Mouse (Mus musculus) neural tube, embryonic 11.5 days (tissue): Measurements from ENCODE around the gene Rem1. TPM values are rescaled to one million over a fixed set of nuclear protein-coding genes. Genes with fewer than 3 reads are reported as not detected.

Experiments used
- ATAC-seq: fragments of 200-750 bp; cut with Nextera tagmentation; 2 replicates; pipeline ENCODE4 v1.8.0; 2017; ENCODE audit warnings: moderate number of reproducible peaks, mild to moderate bottlenecking, moderate TSS enrichment, moderate library complexity; ENCODE audit not compliant: insufficient read depth, low FRiP score, low TSS enrichment
- DNase-seq: peaks from one replicate; pipeline ENCODE4 v3.0.0-alpha.2; 2015; ENCODE audit warnings: low spot score
- H3K27ac ChIP-seq: fragments of 300-500 bp; sonication (generic); 2 replicates; pipeline ENCODE4 v1.5.1; 2014; ENCODE audit warnings: low read depth, mild to moderate bottlenecking, low read length
- H3K27me3 ChIP-seq: fragments of 300-500 bp; sonication (generic); 2 replicates; pipeline ENCODE4 v1.6.1; 2014; ENCODE audit warnings: mild to moderate bottlenecking, low read length, mixed read lengths; ENCODE audit not compliant: control insufficient read depth, insufficient read depth
- H3K36me3 ChIP-seq: fragments of 300-500 bp; sonication (generic); 2 replicates; pipeline ENCODE4 v1.6.1; 2014; ENCODE audit warnings: mild to moderate bottlenecking, low read length, moderate library complexity, mixed read lengths; ENCODE audit not compliant: control insufficient read depth, insufficient read depth
- H3K4me1 ChIP-seq: fragments of 300-500 bp; sonication (generic); 2 replicates; pipeline ENCODE4 v1.6.1; 2014; ENCODE audit warnings: low read length, mixed read lengths; ENCODE audit not compliant: control insufficient read depth, insufficient read depth
- H3K4me2 ChIP-seq: fragments of 300-500 bp; sonication (generic); 2 replicates; pipeline ENCODE4 v1.6.1; 2014; ENCODE audit warnings: low read depth, mild to moderate bottlenecking, moderate library complexity
- H3K4me3 ChIP-seq: fragments of 300-500 bp; sonication (generic); 2 replicates; pipeline ENCODE4 v1.5.1; 2014; ENCODE audit warnings: low read depth, low read length
- H3K9ac ChIP-seq: fragments of 300-500 bp; sonication (generic); 2 replicates; pipeline ENCODE4 v1.6.1; 2014; ENCODE audit warnings: mild to moderate bottlenecking, low read length
- H3K9me3 ChIP-seq: fragments of 300-500 bp; sonication (generic); 2 replicates; pipeline ENCODE4 v1.6.1; 2016; ENCODE audit warnings: low read length; ENCODE audit not compliant: control insufficient read depth
- WGBS: fragments of 180-500 bp; shearing (Covaris S2); extraction: QIAGEN DNeasy Blood & Tissue Kit; methylation state at CpG from one replicate; pipeline ENCODE4 v1.1.7; 2014; 5-methylcytosine and 5-hydroxymethylcytosine counted together
- polyA plus RNA-seq: library from polyadenylated mRNA; unstranded; fragments of >200 nt; fragmentation: Nextera tagmentation; extraction: Ambion mirVana; gene quantifications from 2 replicates; pipeline ENCODE4 v1.2.1, GENCODE M21; 2014

Rem1 gene
- polyA plus RNA-seq, 1 experiment from 2014 or later = 0.58 TPM

DNA sequence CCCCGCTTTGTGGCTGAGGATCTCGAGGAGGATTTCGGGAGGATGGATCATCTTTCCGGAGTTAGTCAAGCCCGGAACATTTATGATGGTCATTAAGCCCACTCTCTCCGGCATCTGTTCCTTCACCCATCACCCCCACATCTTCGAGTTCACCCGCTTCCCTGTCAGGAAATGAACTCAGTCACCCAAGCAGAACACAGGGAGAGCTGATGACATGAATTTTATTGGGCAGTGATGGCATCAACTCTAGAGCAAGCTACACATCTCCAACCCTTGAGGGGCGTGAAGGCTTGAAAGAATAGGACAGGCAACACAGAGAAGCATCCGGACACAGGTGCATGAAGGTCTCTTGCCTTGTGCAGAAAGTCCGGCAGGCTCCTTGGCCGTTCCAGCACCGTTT, 4.6 kb upstream of the Rem1 start:
- 78% methylated on average over 13 of the region's 13 CpGs for WGBS
- Histone ChIP-seq H3K27ac (no peak overlapping the region), H3K36me3 (no peaks in the 10 kb centered on the region), H3K4me2 (no peak overlapping the region), H3K9ac (no peak overlapping the region), H3K4me1 (peaks cover 5% of the 10 kb centered on the region; the same call in 1 of the 2 replicates), H3K9me3 (no peaks in the 10 kb centered on the region), H3K27me3 (peaks cover 17% of the 10 kb centered on the region), H3K4me3 (no peak overlapping the region)
- ATAC-seq (no peak), DNase-seq (no peak)

DNA sequence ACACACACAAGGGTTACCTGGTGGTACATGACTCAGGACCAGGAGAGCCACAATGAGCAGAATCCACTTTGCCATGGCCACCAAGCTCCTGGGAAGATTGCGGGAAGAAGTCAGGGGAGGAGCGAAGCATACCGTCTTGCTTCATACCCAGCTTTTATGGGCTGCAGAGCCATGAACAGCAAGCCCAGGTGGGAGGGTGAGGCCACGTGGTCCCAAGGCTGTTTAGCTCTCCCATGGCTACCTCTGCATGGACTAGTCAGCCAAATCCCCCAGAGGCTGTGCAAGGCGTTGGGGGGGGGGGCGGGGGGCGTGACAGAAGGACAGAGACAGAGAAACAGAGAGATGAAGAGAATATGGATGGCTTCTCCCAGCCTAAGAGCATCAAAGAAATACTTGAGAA, 3.8 kb upstream of the Rem1 start, which contains the start of gene Defb25:
Gene Defb25 (minus strand): TSS at position 101 of the 400 bp plus-strand sequence.
- ATAC-seq (no peak), DNase-seq (no peak)
- Histone ChIP-seq H3K9me3 (no peaks in the 10 kb centered on the region), H3K4me1 (peaks cover 5% of the 10 kb centered on the region; the same call in 1 of the 2 replicates), H3K9ac (no peak within 1 kb of the TSS), H3K4me2 (no peak within 1 kb of the TSS), H3K36me3 (no peaks in the 10 kb centered on the region), H3K4me3 (no peak within 1 kb of the TSS), H3K27ac (no peak within 1 kb of the TSS), H3K27me3 (peaks cover 24% of the 10 kb centered on the region)
- 84% methylated on average over 7 of the region's 7 CpGs for WGBS

DNA sequence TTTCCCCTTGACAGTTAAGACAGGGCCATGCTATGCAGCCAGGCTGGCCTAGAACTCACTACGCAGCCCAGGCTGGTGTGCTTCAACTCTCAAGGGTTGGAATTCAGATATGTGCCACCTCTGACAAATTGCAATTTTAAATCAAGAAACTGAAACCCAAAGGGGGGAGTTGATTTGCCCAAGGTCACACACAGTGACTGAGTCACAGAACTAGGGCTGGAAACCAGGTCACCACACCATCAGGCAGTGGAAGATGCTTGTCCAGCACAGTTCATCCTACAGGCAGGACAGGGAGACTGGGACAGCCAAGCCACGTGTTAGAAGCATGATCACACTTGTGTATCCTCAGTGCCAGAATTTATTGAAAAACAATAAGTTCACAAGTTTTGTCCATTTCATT, 2.2 kb upstream of the Rem1 start:
- peaks cover 5% of the 10 kb centered on the region; the same call in 1 of the 2 replicates for H3K4me1 ChIP-seq
- ATAC-seq (no peak), DNase-seq (no peak)
- H3K4me3 ChIP-seq = no peak overlapping the region
- H3K9ac ChIP-seq = no peak overlapping the region
- H3K27me3 ChIP-seq = peaks cover 33% of the 10 kb centered on the region
- no peak overlapping the region for H3K4me2 ChIP-seq
- H3K9me3 ChIP-seq = no peaks in the 10 kb centered on the region
- no peak overlapping the region for H3K27ac ChIP-seq
- H3K36me3 ChIP-seq = no peaks in the 10 kb centered on the region
- 94% methylated on average over 2 of the region's 2 CpGs for WGBS

DNA sequence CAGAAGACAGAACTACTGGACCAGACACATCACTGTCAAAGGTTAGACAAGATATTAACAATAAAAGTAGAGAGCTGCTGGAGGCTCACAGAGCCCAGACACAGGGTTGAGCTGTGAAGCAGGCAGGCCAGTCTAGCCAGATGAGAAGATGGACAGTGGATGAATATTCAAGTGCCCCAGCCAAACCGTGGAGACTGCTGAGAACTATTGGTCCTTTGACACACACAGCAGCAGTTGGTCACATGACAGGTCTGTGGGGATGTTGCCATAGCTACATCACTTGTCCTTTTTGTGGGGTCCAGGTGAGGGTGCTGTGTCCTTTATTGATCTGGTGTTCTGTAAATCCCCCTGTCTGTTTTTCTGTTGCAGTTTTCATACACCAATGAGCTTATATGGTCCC, 1.5 kb upstream of the Rem1 start:
- H3K4me1 ChIP-seq = peaks cover 5% of the 10 kb centered on the region; the same call in 1 of the 2 replicates
- ATAC-seq (0 out of 2 replicates have a peak, but pooled peaks have one; percentile 38), DNase-seq (no peak)
- H3K4me2 ChIP-seq = no peak overlapping the region
- WGBS = 0% methylated on average over 1 of the region's 1 CpGs
- no peak overlapping the region for H3K9ac ChIP-seq
- H3K27ac ChIP-seq = no peak overlapping the region
- no peaks in the 10 kb centered on the region for H3K9me3 ChIP-seq
- H3K27me3 ChIP-seq = peaks cover 33% of the 10 kb centered on the region
- no peak overlapping the region for H3K4me3 ChIP-seq
- H3K36me3 ChIP-seq = no peaks in the 10 kb centered on the region

DNA sequence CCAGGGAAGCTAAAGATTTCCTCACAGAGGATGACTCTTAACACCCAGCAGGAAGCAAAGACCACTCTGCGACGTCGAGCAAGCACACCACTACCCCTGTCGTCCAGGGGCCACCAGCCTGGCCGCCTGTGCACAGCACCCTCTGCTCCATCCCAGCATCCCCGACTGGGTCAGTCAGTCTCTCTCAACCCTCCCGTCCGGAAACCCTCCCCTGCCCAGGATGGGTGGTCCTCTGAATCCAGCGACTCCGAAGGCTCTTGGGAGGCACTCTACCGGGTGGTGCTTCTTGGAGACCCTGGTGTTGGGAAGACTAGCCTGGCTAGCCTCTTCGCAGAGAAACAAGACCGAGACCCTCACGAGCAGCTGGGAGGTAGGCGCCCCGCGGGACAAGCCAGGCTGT, 1.3 kb downstream of the Rem1 start:
- no peak for ATAC-seq
- Histone ChIP-seq H3K27me3 (peaks cover 33% of the 10 kb centered on the region), H3K36me3 (no peaks in the 10 kb centered on the region), H3K4me2 (no peak overlapping the region), H3K9ac (no peak overlapping the region), H3K4me1 (peaks cover 5% of the 10 kb centered on the region; the same call in 1 of the 2 replicates), H3K4me3 (no peak overlapping the region), H3K27ac (no peak overlapping the region), H3K9me3 (no peaks in the 10 kb centered on the region)
- 42% methylated on average over 17 of the region's 17 CpGs for WGBS
- DNase-seq = no peak

DNA sequence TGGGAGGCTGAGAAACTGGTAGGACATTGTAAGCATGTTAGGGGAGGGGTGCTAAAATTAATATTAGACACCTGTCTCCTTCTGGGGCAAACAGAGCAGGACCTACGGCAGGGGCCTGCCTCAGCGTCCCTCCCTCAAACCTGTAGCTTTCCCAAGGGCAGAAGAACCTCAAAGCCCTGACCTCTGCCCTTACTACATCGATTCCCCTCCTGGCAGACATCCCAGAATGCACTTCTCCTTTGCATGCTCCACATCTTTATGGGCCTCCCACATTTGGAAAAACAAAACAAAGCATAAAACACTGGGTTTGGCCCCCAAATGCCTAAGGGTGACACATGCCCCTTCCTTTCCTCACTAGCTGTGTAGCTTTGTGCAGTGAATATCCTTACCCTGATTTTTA, 2.5 kb downstream of the Rem1 start:
- H3K4me2 ChIP-seq = no peak overlapping the region

DNA sequence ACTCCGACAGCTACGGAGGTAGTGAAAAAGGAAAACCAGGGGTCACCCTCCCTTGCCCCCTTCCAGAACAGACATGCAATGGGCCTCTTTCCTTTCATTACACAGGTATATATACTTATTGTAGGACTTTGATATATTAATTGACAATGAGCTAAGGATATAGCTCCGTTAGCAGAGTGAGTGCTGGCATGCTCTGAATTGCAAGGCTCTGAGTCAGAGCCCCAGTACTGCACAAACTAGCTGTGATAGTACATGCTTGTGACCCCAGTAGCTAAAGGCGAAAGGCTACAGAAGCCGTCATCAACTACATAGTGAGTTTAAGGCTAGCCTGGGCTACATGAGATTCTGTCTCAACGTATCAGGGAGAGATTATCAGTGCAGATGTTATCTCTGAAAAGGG, 3.2 kb downstream of the Rem1 start:
- Histone ChIP-seq H3K4me2 (no peak overlapping the region), H3K4me3 (no peak overlapping the region), H3K9me3 (no peaks in the 10 kb centered on the region), H3K9ac (no peak overlapping the region), H3K27ac (no peak overlapping the region), H3K36me3 (no peaks in the 10 kb centered on the region), H3K4me1 (peaks cover 5% of the 10 kb centered on the region; the same call in 1 of the 2 replicates), H3K27me3 (peaks cover 33% of the 10 kb centered on the region)
- DNase-seq (no peak), ATAC-seq (no peak)
- 89% methylated on average over 6 of the region's 6 CpGs for whole genome bisulfite sequencing

More for the DNA sequence above, 2.5 kb downstream of the Rem1 start:
- WGBS = 68% methylated on average over 3 of the region's 3 CpGs
- Histone ChIP-seq H3K9ac (no peak overlapping the region), H3K4me3 (no peak overlapping the region), H3K27me3 (peaks cover 33% of the 10 kb centered on the region), H3K36me3 (no peaks in the 10 kb centered on the region), H3K9me3 (no peaks in the 10 kb centered on the region), H3K4me1 (peaks cover 5% of the 10 kb centered on the region; the same call in 1 of the 2 replicates), H3K27ac (no peak overlapping the region)
- ATAC-seq = no peak
- no peak for DNase-seq

DNA sequence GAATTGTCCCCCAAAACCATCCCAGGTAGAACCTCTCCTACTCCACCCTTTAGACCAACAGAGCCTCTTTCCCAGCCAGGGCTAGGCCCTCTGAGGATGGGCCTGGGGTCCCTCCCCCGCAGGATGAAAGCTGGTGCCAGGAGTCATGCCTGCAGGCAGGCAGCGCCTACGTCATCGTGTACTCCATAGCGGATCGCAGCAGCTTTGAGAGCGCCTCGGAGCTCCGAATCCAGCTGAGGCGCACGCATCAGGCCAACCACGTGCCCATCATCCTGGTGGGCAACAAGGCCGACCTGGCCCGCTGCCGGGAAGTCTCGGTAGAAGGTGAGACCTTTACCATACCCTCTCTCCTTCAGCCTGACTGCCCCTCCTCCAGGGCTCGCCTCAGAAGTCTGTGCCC, 6.6 kb downstream of the Rem1 start:
- ATAC-seq (no peak), DNase-seq (no peak)
- Histone ChIP-seq H3K4me1 (no peaks in the 10 kb centered on the region), H3K9me3 (no peaks in the 10 kb centered on the region), H3K36me3 (no peaks in the 10 kb centered on the region), H3K9ac (no peak overlapping the region), H3K4me3 (no peak overlapping the region), H3K27me3 (peaks cover 5% of the 10 kb centered on the region; the same call in 1 of the 2 replicates), H3K27ac (no peak overlapping the region), H3K4me2 (no peak overlapping the region)
- WGBS = 55% methylated on average over 17 of the region's 17 CpGs

DNA sequence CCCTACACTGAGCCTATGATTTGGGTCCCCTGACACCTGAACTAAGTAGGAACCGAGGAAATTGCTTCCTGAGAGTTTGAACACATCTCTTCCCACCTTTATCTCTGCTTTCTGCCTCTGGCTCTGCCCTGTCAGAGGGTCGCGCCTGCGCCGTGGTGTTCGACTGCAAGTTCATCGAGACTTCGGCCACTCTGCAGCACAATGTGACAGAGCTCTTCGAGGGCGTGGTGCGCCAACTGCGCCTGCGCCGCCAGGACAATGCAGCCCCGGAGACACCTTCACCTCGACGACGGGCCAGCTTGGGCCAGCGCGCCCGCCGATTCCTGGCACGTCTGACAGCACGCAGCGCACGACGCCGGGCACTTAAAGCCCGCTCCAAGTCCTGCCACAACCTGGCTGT, 7.6 kb downstream of the Rem1 start:
- no peak overlapping the region for H3K9ac ChIP-seq
- ATAC-seq = no peak
- 77% methylated on average over 29 of the region's 29 CpGs for WGBS

More for the DNA sequence above, 7.6 kb downstream of the Rem1 start:
- Histone ChIP-seq H3K9me3 (no peaks in the 10 kb centered on the region), H3K36me3 (no peaks in the 10 kb centered on the region), H3K4me3 (no peak overlapping the region), H3K27me3 (no peaks in the 10 kb centered on the region), H3K27ac (no peak overlapping the region), H3K4me2 (no peak overlapping the region), H3K4me1 (0 out of 2 replicates have a peak, but pooled peaks cover under 1% of the 10 kb centered on the region)
- DNase-seq = no peak
